Mouse (Mus musculus): ENCODE data around the gene Bsx. TPM values are rescaled to one million over a fixed set of nuclear protein-coding genes. Genes with fewer than 3 reads are reported as not detected.

The Bsx gene
- polyA plus RNA-seq, 1 experiment: not detected

DNA sequence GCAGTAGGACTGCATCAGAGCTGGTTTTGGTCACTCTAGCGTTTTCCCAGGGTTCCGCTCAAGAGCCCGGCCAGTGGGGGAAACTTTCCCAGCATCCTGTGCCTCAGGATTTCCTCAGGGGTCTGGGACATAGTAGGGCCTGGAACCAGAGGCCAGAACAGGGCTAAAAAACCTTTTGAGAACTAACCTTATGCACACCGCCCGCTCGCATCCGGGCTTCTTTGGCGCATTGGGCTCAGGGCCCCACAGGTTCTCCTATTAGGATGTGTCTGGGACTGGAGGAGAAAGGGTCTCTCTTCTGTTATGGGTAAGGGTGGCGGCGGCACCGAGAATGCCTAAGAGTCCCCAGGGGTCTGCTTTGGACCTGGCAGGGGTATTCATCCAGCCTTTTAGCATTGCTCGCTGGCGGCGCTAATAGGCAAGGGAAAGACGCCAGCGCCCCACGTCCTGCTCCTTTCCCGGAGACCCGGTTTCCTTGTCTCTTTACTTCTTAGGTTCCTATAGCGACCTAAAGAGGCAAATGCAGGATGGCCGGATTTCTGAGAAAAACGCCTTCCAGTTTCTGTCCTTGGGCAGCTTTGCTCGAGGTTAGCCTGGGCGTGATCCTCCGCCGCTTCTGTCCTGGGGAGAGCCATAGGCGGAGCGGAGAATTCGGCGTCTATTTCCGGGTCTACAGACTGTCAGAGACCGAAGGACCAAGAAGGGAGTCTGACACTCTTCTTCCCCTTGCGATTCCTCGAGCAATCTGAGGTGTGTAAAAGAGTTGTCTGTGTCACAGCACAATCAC lies 2.4 kb upstream of the Bsx start:
- TF ChIP-seq POLR2A (IDR thresholded peaks at IDR 0.05; ENCODE audit: borderline replicate concordance, low read depth, low read length) (no peak), CTCF (IDR thresholded peaks at IDR 0.05; ENCODE audit: low read depth, low read length) (no peak)
- Histone ChIP-seq H3K4me1 (ENCODE audit: control insufficient read depth, insufficient read depth, low read length) (peaks cover 3% of the 10 kb centered on the region; the same call in 1 of the 2 replicates), H3K27ac (ENCODE audit: insufficient read depth, low read depth, low read length) (no peak overlapping the region), H3K4me3 (ENCODE audit: insufficient read depth, low read length) (peak overlapping the region; percentile 52)

DNA sequence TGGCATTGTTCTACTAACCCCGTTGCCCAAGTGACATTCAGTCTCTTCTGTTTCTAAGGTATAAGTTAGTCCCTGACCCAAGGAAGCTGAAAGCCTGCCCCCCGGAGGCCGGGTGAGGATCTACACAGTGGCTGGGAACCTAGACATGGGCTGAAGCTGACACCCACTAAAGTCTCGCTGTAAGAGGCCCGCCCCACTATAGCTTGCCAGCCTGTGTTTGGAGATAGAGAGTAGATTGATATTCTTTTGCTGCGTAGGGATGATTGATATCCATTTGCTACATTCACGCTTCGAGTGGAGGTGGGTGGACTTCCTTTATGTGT lies 1.8 kb upstream of the Bsx start:
- Histone ChIP-seq H3K4me3 (ENCODE audit: insufficient read depth, low read length) (peak overlapping the region; percentile 52), H3K4me1 (ENCODE audit: control insufficient read depth, insufficient read depth, low read length) (peaks cover 3% of the 10 kb centered on the region; the same call in 1 of the 2 replicates), H3K27ac (ENCODE audit: insufficient read depth, low read depth, low read length) (no peak overlapping the region)
- TF ChIP-seq CTCF (IDR thresholded peaks at IDR 0.05; ENCODE audit: low read depth, low read length) (peak; percentile 66), POLR2A (IDR thresholded peaks at IDR 0.05; ENCODE audit: borderline replicate concordance, low read depth, low read length) (no peak)

DNA sequence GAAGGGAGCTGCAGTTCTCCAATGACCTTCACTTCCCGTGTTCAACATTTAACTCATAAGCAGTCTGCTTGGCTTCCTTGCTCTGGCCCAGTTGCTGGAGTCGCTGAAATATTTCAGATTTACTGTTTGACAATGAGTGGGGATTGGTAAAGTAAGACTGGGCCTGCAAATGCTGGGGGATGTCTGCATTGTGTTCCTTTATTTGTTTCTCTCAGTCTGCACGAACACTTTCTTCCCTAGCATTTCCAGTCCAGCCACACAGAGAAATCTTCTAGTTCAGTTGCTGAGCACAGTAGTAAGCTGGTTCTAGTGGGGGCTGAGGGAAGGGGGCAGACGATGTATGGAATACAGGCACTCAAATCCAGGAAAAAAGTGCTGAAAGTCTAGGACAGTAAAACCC lies 1.0 kb downstream of the Bsx start:
- Histone ChIP-seq H3K4me3 (ENCODE audit: insufficient read depth, low read length) (no peak overlapping the region), H3K4me1 (ENCODE audit: control insufficient read depth, insufficient read depth, low read length) (peaks cover 3% of the 10 kb centered on the region; the same call in 1 of the 2 replicates), H3K27ac (ENCODE audit: insufficient read depth, low read depth, low read length) (no peak overlapping the region)
- no peak for TF ChIP-seq CTCF (IDR thresholded peaks at IDR 0.05; ENCODE audit: low read depth, low read length)
- TF ChIP-seq POLR2A (IDR thresholded peaks at IDR 0.05; ENCODE audit: borderline replicate concordance, low read depth, low read length): no peak

DNA sequence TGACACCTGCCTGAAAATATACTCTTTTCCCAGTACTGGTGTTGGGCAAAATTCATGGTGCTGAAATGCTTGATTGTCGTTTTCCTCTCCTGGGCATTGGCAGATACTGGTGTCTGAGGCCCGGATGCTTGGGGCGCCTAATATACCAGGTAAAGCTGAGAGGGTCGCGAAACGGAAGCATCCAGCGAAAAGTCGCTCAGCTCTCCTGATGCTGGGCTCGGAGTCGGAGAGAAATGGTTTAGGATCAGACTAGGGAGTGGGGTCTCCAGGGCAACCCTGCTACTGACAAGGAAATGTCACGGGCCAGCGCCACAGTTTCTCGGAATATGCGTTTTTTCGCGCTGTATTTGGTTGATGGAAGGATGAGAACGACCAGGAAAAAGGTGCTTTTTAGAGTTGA lies 1.5 kb downstream of the Bsx start:
- Histone ChIP-seq H3K4me3 (ENCODE audit: insufficient read depth, low read length) (no peak overlapping the region), H3K27ac (ENCODE audit: insufficient read depth, low read depth, low read length) (no peak overlapping the region), H3K4me1 (ENCODE audit: control insufficient read depth, insufficient read depth, low read length) (peaks cover 3% of the 10 kb centered on the region; the same call in 1 of the 2 replicates)
- TF ChIP-seq POLR2A (IDR thresholded peaks at IDR 0.05; ENCODE audit: borderline replicate concordance, low read depth, low read length): no peak
- no peak for TF ChIP-seq CTCF (IDR thresholded peaks at IDR 0.05; ENCODE audit: low read depth, low read length)

DNA sequence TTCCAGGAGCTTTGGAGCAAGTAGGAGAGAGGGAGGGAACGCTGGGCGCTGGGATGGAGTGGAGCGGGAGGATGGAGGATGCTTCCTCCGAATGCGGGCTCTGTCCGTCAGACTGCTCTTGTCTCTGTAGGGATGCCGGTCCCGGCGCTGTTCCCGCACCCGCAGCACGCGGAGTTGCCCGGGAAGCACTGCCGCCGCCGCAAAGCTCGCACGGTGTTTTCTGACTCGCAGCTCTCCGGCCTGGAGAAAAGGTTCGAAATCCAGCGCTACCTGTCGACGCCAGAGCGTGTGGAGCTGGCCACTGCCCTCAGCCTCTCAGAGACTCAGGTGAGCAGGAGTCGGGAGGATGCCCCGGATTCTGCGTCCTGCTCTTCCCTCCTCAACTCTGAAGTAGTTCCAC lies 2.2 kb downstream of the Bsx start:
- Histone ChIP-seq H3K4me1 (ENCODE audit: control insufficient read depth, insufficient read depth, low read length) (peaks cover 3% of the 10 kb centered on the region; the same call in 1 of the 2 replicates), H3K27ac (ENCODE audit: insufficient read depth, low read depth, low read length) (no peak overlapping the region), H3K4me3 (ENCODE audit: insufficient read depth, low read length) (no peak overlapping the region)
- no peak for TF ChIP-seq POLR2A (IDR thresholded peaks at IDR 0.05; ENCODE audit: borderline replicate concordance, low read depth, low read length)
- no peak for TF ChIP-seq CTCF (IDR thresholded peaks at IDR 0.05; ENCODE audit: low read depth, low read length)

DNA sequence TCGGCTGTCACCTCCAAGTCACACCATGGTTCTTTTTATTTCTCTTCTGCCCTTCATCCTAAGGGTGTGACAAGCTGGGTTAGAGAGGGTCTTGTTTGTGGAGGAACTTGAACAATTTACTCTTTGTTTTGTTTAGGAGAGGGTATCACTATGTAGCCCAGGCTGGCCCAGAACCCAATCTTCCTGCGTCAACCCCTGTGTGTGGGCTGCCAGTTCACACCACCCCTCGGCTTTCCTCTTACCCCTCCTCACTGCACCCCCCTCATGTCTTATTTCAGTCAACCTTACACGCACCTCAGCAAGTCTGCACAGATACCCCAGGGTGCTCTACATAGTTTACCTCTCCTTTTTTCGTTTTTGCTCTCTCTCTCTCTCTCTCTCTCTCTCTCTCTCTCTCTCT lies 2.8 kb downstream of the Bsx start:
- Histone ChIP-seq H3K4me3 (ENCODE audit: insufficient read depth, low read length) (no peak overlapping the region), H3K27ac (ENCODE audit: insufficient read depth, low read depth, low read length) (no peak overlapping the region), H3K4me1 (ENCODE audit: control insufficient read depth, insufficient read depth, low read length) (peaks cover 3% of the 10 kb centered on the region; the same call in 1 of the 2 replicates)
- TF ChIP-seq POLR2A (IDR thresholded peaks at IDR 0.05; ENCODE audit: borderline replicate concordance, low read depth, low read length) (no peak), CTCF (IDR thresholded peaks at IDR 0.05; ENCODE audit: low read depth, low read length) (no peak)

DNA sequence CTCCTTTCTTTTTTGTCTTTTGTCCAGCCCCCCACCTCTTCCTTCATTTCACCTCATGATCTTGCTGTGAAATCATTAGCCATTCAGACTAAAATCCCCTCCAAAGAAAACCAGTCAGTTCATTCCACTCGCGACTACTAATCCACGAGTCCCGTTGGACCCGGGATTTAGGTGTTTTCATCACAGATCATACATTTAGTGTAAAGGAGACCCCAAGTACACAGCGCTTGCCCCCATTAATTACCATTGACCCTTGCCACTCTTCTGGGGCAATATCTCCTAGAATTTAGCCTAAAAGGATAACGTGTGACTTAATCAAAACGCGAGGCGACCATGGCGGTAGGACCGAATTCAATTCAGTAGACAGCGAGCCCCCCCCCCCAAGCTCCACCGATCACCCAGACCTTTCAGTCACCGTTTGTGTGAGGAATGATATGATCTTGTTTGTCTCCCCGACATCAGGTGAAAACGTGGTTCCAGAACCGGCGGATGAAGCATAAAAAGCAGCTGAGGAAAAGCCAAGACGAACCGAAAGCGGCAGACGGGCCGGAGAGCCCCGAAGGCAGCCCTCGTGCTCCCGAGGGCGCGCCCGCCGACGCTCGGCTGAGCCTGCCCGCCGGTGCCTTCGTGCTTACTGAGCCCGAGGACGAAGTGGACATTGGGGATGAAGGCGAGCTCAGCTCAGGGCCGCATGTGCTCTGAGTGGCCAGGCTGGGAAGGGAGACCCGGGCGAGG lies 3.4 kb downstream of the Bsx start:
- H3K27ac ChIP-seq (ENCODE audit: insufficient read depth, low read depth, low read length): no peak overlapping the region
- H3K4me3 ChIP-seq (ENCODE audit: insufficient read depth, low read length): peak overlapping the region; percentile 57
- H3K4me1 ChIP-seq (ENCODE audit: control insufficient read depth, insufficient read depth, low read length): peaks cover 3% of the 10 kb centered on the region; the same call in 1 of the 2 replicates
- TF ChIP-seq CTCF (IDR thresholded peaks at IDR 0.05; ENCODE audit: low read depth, low read length) (no peak), POLR2A (IDR thresholded peaks at IDR 0.05; ENCODE audit: borderline replicate concordance, low read depth, low read length) (no peak)

DNA sequence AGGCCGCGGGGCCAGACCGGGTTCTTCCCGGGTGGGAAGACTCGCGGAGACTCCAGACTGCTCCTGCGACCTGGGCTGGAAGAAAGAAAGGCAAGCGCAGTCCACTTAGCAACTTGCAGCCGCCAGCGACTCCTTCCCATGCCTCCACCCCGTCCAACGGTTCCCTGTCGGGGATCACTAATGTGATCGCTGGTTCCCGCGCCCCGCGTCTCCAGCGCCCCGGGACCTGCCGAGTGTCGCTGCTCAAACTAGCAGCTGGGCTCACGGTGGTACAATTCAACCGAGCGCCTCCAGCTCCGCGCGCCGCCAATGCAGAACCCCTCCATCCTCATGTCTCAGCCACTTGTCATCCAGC lies 3.9 kb downstream of the Bsx start:
- no peak for TF ChIP-seq CTCF (IDR thresholded peaks at IDR 0.05; ENCODE audit: low read depth, low read length)
- TF ChIP-seq POLR2A (IDR thresholded peaks at IDR 0.05; ENCODE audit: borderline replicate concordance, low read depth, low read length): no peak
- H3K4me3 ChIP-seq (ENCODE audit: insufficient read depth, low read length): peak overlapping the region; percentile 57

DNA sequence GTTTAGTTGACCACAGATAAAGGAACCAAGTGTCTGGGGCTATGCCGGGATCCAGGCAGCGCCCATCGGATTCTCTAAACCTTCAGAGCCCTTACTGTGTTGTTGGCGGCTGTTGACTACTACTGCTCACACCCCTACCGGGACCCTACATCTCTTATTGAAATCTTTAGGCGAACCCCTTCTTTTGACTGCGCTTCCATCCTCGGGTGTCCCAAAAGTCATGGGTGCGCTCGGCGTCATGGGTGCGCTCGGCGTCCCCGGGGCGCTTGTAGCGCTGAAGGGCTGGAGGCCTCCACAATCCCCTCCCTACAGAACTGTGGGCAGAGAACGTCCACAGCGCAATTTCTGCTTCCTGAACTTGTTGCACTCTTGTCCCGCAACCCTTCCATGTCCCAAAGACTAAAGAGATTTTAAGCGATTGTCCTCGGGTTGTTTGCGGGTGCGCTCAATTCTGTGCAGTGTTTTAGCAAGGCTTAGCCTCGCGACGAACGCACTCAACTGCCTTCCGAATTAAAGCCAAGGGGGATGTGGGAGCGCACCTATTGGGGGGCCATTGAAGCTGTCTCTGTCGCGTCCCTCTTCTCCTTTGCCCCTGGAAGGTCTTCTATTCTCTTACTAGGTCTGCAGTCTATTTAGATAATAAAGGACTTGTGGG lies 4.5 kb downstream of the Bsx start:
- Histone ChIP-seq H3K4me3 (ENCODE audit: insufficient read depth, low read length) (no peak overlapping the region), H3K4me1 (ENCODE audit: control insufficient read depth, insufficient read depth, low read length) (no peaks in the 10 kb centered on the region)
- TF ChIP-seq POLR2A (IDR thresholded peaks at IDR 0.05; ENCODE audit: borderline replicate concordance, low read depth, low read length): no peak
- TF ChIP-seq CTCF (IDR thresholded peaks at IDR 0.05; ENCODE audit: low read depth, low read length): no peak

More for the DNA sequence above, 3.9 kb downstream of the Bsx start:
- no peaks in the 10 kb centered on the region for H3K4me1 ChIP-seq (ENCODE audit: control insufficient read depth, insufficient read depth, low read length)
- no peak overlapping the region for H3K27ac ChIP-seq (ENCODE audit: insufficient read depth, low read depth, low read length)

DNA sequence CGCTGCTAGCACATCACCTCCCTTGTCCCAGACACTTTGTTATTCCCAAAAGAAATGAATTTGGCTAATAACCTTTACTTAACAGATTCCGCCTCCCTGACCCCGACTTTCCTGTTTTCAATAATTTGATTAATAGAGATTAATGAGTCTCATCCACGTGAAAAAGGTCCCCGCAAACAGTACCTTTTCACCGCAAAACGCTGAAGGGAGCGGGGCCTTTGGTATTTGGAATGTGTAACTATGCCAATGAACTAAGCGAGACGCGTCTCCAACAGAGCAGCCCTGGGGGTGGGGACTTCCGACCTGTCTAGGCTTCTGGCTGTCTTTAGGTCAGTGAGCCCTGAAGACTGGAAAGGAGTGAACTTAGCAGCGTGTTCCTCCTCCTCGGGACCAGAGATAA lies 5.1 kb downstream of the Bsx start:
- TF ChIP-seq POLR2A (IDR thresholded peaks at IDR 0.05; ENCODE audit: borderline replicate concordance, low read depth, low read length) (no peak), CTCF (IDR thresholded peaks at IDR 0.05; ENCODE audit: low read depth, low read length) (no peak)
- no peak overlapping the region for H3K4me3 ChIP-seq (ENCODE audit: insufficient read depth, low read length)
- no peak overlapping the region for H3K27ac ChIP-seq (ENCODE audit: insufficient read depth, low read depth, low read length)
- H3K4me1 ChIP-seq (ENCODE audit: control insufficient read depth, insufficient read depth, low read length): no peaks in the 10 kb centered on the region

More for the DNA sequence above, 4.5 kb downstream of the Bsx start:
- no peak overlapping the region for H3K27ac ChIP-seq (ENCODE audit: insufficient read depth, low read depth, low read length)
